Mouse (Mus musculus): Measurements from ENCODE around the gene Pde8b.

Pde8b gene

GRCm38 (mm10) chr13:95082611-95083010 is 167.5 kb downstream of the Pde8b start:
- in situ Hi-C loops (cut with MboI, MseI): no loop called here

GRCm38 (mm10) chr13:95081082-95081481 is 169.1 kb downstream of the Pde8b start:
- in situ Hi-C loops (cut with MboI, MseI): no loop called here

GRCm38 (mm10) chr13:95078492-95078891 is 171.6 kb downstream of the Pde8b start:
- in situ Hi-C loops (cut with MboI, MseI): no loop called here

GRCm38 (mm10) chr13:95077688-95078087 is 172.4 kb downstream of the Pde8b start:
- in situ Hi-C loops (cut with MboI, MseI): no loop called here

GRCm38 (mm10) chr13:95076142-95076541 is 174.0 kb downstream of the Pde8b start:
- in situ Hi-C loops (cut with MboI, MseI): no loop called here

- in situ Hi-C loops (cut with MboI, MseI): no loop called here
These were observed 176.5 kb downstream of the Pde8b start for GRCm38 (mm10) chr13:95073445-95074172.

- in situ Hi-C loops (cut with MboI, MseI): no loop called here
These were observed 179.9 kb downstream of the Pde8b start for GRCm38 (mm10) chr13:95070268-95070667.

- in situ Hi-C loops (cut with MboI, MseI): no loop called here
These were observed 182.3 kb downstream of the Pde8b start for GRCm38 (mm10) chr13:95067854-95068253.

GRCm38 (mm10) chr13:95063390-95064017 is 186.6 kb downstream of the Pde8b start:
- in situ Hi-C loops (cut with MboI, MseI): no loop called here

- in situ Hi-C loops (cut with MboI, MseI): no loop called here
These were observed 191.3 kb downstream of the Pde8b start for GRCm38 (mm10) chr13:95058885-95059284.

- in situ Hi-C loops (cut with MboI, MseI): no loop called here
These were observed 193.4 kb downstream of the Pde8b start for GRCm38 (mm10) chr13:95056501-95057280.

- in situ Hi-C loops (cut with MboI, MseI): no loop called here
These were observed 194.3 kb downstream of the Pde8b start for GRCm38 (mm10) chr13:95055742-95056388.

GRCm38 (mm10) chr13:95052421-95052820 is 197.7 kb downstream of the Pde8b start:
- in situ Hi-C loops (cut with MboI, MseI): no loop called here

- in situ Hi-C loops (cut with MboI, MseI): no loop called here
These were observed 199.7 kb downstream of the Pde8b start for GRCm38 (mm10) chr13:95050398-95050797.

- in situ Hi-C loops (cut with MboI, MseI): no loop called here
These were observed 206.0 kb downstream of the Pde8b start for GRCm38 (mm10) chr13:95044108-95044507.

- in situ Hi-C loops (cut with MboI, MseI): no loop called here
These were observed 209.9 kb downstream of the Pde8b start for GRCm38 (mm10) chr13:95040140-95040738.

GRCm38 (mm10) chr13:95038200-95038599 is 211.9 kb downstream of the Pde8b start:
- in situ Hi-C loops (cut with MboI, MseI): no loop called here

- in situ Hi-C loops (cut with MboI, MseI): no loop called here
These were observed 215.4 kb downstream of the Pde8b start for GRCm38 (mm10) chr13:95034715-95035114.

- in situ Hi-C loops (cut with MboI, MseI): no loop called here
These were observed 216.0 kb downstream of the Pde8b start for GRCm38 (mm10) chr13:95034094-95034493.

GRCm38 (mm10) chr13:95032973-95033372 is 217.2 kb downstream of the Pde8b start:
- in situ Hi-C loops (cut with MboI, MseI): no loop called here

GRCm38 (mm10) chr13:95032127-95032831 is 217.9 kb downstream of the Pde8b start:
- in situ Hi-C loops (cut with MboI, MseI): no loop called here
